Mouse (Mus musculus) ovary, postnatal 14 days (tissue): Measurements from ENCODE around the gene Vmn2r20.
"Not testable (repeated sequence)": the region's sequence is repeated elsewhere in the genome, so short reads cannot be mapped to it uniquely, and the experiment has no call there.

ENCODE experiments used
- DNase-seq: peaks from one replicate; pipeline ENCODE4 v3.0.0; 2022; ENCODE audit warnings: low spot score

The Vmn2r20 gene

GRCm38 (mm10) chr6:123418016-123418415 is at the start of gene Vmn2r20:
Vmn2r20 (minus strand) TSS chr6:123418116.
- DNase-seq, result not testable (repeated sequence)

GRCm38 (mm10) chr6:123424413-123424812 is 6.5 kb upstream of the Vmn2r20 start:
- not testable (repeated sequence) for DNase-seq

- DNase-seq, result not testable (repeated sequence)
Measured at GRCm38 (mm10) chr6:123406918-123407665, 10.8 kb downstream of the Vmn2r20 start.

- not testable (repeated sequence) for DNase-seq
Measured at GRCm38 (mm10) chr6:123388824-123389223, 29.1 kb downstream of the Vmn2r20 start.

GRCm38 (mm10) chr6:123346141-123346540 is 71.8 kb downstream of the Vmn2r20 start:
- DNase-seq, result no peak

GRCm38 (mm10) chr6:123340093-123340492 is 77.8 kb downstream of the Vmn2r20 start:
- DNase-seq, result no peak

GRCm38 (mm10) chr6:123332503-123332902 is 85.4 kb downstream of the Vmn2r20 start:
- DNase-seq, result no peak
